Mouse (Mus musculus): ENCODE results near the gene Cops3.

DNA sequence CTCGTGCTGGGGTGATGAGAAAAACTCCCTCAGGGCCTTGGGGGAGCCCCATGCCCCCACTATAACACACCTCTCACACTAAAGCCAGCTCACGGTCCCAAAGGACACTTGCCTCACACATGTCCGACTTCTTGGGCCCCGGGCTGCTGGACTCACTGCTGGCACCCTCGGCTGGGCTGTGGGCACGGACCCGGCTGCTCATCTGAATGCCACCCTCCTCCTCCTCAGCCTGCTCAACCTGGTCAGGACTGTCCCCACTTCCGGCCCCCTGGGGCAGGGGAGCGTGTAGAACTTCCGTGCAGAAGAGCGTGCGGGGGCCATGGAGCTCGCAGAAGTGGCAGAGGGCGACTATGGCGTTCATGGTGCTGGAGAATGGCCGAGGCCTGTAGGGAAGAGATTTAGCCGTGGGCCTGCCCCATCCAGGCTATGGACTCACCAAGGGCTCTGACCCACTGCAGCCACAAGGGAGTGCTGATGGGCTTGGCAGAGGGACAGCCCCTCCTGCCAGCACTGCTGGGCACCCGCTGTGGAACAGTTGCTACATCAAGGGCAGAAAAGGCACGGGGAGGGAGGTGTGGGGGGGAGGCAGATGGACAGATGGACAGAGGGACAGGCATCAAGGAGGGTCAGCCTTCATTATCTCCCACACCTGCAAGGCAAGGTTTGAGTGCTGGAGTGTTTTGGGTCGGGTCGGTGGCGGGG lies 35.1 kb downstream of the Cops3 start:
- TF ChIP-seq CTCF (IDR thresholded peaks at IDR 0.05; ENCODE audit: low read depth) (no peak), EP300 (optimal IDR thresholded peaks at IDR 0.05) (no peak)

Data from stomach, postnatal 0 days (tissue).